Mouse (Mus musculus): Measurements from ENCODE around the gene Las1l.
"Not testable (repeated sequence)": the region's sequence is repeated elsewhere in the genome, so short reads cannot be mapped to it uniquely, and the experiment has no call there.

The Las1l gene

DNA sequence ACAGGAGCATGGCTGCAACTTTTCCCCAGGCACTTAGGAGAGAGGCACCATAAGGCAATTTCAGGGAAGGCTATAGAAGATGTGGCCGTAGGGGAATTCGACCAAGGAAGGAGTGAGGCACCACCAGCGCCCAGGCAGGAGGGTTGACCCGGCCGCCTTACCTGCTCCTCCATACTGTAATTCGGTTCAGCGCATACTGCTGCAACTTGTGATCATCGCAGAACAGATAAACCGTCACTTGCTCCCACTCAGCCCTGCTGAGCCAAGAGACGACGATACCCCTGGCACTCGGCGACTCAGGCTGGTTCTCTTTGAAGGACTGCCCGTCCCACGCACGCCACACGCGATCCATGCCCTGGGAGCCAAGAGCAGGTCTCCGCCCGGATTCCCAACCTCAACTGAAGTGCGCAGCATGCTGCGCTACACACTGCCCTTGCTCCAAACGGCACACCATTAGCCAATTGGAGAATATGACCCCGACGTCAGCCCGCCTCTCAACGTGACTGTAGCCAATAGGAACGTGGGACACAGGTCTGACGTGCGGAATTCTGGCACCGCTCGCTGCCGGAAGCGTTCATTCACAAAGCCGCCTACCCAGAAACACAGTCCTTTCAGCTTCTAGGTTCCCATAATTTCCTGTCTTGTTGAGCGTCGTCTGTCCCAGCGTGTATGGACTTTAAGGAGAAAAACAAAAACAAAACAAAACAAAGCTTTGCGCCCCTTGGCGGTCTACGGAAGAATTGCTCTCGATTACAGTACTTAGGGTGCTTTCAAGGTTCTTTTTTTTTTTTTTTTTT is at the start of gene Las1l:
Gene Las1l (minus strand): TSS at position 466 of the 797 bp plus-strand sequence.
- peak; percentile 97 for DNase-seq (ENCODE audit: low read depth)

DNA sequence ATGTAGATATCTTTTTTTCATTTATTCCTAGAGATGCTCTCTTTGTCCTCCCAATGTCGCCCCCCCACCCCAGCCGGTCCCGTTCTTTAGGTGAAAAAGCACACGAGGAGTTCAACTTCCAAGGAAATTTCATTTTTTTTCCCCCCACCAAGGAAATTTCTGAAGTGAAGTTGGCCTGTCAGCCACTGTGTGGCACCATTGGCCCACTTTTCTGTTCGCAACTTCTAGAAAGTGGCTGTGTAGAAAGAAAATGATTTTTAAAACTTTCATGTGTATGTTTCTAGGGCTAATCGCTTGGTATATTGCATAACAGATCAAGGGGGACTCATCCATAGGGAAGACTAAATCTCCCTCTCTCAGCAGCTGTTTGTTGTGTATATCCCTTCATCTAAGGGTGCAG is 49.6 kb upstream of the Las1l start:
- DNase-seq (ENCODE audit: low read depth): peak; percentile 34

DNA sequence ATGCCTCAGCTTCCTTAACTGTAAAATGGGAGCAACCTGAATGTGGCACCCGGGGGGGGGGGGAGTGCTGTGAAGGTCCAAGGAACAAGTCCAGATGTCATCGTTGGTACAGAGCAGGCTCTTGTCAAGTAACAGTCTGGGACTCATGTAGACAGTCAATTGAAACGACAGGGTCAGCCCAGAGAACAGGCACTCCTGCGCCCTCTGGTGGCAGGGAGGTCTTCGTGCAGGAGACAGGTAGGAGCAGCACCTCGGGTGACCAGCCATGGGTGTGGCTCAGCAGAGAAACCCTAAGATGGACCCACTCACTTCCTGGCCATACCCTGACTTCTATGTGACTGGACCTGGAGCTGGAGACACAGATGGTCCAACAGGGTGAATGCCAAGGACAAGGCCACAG is 42.8 kb upstream of the Las1l start:
- DNase-seq (ENCODE audit: low read depth): peak; percentile 55

DNA sequence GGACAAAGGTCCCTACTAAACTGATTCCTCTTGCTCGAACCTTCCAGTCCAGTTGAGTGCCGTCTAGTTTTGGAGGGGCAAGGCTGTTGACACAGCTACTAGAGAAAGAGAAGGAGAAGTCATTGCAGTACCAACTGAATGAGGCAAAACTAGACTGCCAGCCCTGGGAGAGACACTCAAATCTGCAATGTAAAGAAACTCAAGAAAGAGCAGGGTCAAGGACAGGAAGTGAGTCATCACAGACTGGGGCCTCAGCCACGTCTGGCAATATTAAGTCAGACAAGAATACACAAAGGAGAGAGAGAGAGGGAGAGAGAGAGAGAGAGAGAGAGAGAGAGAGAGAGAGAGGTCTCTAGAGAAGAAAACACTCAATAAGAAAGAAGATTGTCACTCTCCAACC is 36.4 kb upstream of the Las1l start:
- DNase-seq (ENCODE audit: low read depth): peak; percentile 79

DNA sequence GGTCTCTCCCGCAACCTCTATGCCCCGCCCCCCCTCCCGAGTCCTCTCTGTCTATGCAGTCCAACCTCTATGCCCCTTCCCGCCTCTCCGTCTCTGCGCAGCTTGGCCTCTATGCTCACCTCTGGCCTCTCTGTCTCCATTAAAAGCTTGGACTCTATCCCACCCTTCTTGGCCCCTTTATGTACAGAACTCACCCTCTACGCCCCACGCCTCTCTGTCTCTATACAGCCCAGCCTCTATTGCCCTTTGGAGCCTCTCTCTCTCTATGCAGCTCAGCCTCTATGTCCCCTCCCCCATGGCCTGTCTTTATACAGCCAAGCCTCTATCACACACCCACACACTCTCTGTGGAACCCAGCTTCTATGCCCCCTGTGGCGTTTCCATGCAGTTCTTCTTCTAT is 13.2 kb upstream of the Las1l start:
- DNase-seq (ENCODE audit: low read depth): no peak

DNA sequence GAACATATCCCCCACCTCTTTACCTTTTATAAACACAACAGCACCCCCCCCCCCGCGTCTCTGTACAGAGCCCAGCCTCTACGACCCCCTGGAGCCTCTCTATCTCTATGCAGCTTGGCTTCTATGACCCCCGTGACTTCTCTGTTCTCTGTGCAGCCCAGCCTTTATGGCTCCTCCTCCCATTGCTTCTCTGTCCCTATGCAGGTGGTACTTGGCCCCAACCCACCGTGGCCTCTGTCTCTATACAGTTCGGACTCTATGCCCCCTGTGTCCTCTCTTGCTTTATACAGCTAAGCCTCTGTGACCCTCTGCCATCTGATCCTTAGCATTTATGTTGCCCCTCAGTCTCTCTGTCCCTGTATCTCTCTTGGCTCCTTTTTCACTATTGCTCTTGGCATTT is 12.4 kb upstream of the Las1l start:
- DNase-seq (ENCODE audit: low read depth): no peak

DNA sequence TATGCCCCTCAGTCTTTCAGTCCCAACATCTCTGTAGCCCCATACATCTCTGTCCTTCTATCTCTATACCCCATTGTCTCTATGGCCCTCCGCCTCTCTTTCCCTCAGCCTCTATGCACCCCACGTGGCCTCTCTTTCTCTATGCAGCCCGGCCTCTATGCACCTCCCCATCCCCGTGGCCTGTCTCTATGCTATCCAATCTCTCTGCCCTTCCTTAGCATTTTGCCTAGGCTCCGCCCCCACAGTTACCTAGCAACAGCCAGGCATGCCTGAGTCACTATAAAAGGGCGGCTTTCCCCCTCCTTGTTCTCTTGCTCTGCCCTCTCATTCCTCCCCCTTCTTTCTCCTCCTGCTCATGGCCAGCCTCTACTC is 11.8 kb upstream of the Las1l start:
- peak; percentile 52 for DNase-seq (ENCODE audit: low read depth)

DNA sequence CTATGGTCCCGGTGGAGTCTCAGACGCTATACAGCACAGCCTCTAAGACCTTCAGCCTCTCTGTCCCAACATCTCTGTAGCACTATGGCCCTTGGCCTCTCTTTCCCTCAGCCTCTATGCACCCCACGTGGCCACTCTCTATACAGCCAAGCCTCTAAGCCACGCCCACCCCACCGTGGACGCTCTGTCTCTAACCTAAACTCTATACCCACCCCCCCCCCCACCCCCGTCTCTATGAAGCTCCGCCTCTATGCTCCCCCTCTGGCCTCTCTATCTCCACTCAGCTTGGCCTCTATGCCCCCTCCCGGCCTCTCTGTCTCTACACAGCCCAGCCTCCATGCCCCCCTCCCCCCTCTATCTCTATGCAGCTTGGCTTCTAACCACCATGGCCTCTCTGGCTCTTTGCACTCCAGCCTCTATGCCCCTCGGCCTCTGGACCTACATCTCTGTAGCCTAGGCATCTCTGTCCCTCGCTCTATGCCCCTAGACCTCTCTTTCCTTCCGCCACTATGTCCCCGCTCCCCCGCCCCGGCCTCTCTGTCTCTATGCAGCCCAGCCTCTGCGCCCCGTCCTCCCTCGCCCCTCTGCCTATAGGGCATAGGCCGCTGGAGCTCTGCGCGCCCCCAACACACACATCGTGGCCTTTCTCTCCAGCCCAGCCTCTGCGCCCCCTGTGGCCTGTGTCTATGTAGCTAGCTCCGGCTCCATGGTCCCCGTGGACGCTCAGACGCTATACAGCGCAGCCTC is 11.3 kb upstream of the Las1l start:
- DNase-seq (ENCODE audit: low read depth): no peak

DNA sequence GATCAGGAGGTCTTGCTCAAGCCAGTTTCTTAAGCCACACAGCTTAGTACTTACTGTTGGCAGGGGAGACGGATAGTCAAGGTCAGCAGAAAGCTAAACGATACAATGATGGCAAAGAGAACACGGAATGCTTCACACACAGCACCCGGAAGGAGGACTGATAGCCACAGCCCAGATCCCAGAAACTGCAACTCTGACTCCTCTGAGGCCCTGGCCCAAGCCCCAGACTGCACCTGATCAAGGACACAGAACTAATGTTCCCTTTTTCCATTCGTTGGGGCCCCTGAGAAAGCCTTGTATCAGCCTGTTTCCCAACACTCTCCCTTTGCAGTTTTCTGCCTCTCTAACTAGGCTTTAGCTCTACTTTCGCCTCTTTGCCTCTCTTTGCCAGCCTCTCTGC is 8.3 kb upstream of the Las1l start:
- DNase-seq (ENCODE audit: low read depth): no peak

DNA sequence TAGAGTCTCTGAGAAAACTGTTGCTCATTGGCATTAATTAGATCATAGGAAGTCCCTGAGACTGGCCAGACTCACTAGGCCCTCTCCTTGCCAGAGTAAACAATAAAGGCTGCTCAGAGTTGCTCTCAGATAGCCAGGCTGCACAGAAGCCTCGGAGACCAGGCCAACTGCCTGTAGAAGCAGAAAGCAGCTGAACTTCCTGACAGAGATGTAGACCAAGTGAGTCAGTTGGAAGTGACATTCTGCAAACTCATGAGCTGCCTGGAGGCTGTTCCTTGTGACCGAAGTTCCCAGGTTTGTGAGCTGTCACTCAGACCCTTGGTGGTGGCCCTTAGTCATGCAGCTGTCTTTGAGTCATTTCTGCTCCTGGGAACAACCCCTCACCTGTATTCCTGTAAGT is 6.6 kb upstream of the Las1l start:
- peak; percentile 67 for DNase-seq (ENCODE audit: low read depth)

DNA sequence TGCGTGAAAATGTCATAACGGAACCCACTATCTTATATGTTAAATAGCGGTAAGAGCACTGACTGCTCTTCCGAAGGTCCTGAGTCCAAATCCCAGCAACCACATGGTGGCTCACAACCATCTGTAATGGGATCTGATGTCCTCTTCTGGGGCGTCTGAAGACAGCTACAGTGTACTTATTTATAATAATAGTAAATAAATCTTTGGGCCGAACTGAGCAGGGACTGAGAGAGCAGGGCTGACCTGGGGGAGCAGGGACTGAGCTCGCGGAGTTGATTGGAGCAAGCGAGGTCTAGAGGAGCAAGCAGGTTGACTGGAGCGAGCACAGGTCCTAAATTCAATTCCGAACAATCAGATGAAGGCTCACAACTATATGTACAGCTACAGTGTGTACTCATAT is 699 bp upstream of the Las1l start:
- DNase-seq (ENCODE audit: low read depth): not testable (repeated sequence)

DNA sequence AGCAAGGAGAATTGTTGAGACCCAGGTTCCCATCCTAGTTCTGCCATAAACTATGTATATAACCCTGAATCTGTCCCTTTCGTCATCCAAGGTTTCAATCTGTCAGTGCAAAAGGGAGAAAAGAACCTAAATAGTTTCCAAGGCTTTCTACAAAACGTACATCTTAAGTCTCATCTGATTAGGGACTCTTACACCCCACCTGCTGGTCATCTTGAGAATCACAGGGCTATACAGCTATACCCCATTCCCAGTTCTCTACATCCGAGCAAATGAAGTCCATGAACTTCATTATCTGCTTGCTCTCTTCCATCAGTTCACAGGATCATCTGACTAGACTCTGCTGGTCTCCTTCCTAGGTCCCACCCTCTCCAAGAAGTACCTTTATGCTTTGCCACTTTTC is 6.0 kb downstream of the Las1l start:
- DNase-seq (ENCODE audit: low read depth): peak; percentile 50

DNA sequence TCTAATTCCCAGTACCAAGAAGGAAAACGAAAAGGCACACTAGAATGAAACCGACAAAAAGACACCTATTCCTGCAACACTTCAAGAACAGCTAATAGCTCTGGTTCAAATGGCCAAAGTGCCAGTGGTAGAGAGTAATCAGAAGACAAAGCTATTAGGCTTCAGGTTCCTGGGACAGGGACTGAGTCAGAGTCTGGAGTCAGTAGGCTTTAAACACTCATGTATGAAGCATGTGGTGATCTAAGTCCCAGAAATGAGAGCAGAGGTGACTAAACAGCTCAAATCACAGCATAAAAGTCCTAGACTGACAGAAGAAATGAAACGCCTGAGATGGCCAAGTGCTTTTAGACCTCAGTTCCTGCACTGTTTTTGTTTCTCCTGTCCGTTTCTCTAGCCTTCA is 8.6 kb downstream of the Las1l start:
- DNase-seq (ENCODE audit: low read depth): no peak

DNA sequence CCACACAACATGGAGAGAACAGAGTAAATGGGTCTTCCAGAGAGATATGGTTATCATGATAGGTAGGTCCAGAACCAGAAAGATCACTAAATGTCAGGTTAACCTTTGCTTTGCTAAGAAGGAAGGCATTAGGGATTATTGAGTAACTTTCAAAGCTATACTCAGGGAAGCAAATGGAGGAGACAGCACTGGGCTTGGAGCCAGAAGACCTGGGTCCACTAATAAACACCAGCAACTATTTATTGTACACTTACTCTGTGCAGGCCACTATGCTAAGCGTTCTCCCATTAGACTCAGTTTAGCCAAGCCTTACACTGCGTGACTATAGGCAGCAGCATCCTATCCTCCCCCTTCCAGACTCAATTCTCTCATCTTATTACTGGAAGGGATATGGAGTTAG is 11.3 kb downstream of the Las1l start:
- DNase-seq (ENCODE audit: low read depth): no peak

DNA sequence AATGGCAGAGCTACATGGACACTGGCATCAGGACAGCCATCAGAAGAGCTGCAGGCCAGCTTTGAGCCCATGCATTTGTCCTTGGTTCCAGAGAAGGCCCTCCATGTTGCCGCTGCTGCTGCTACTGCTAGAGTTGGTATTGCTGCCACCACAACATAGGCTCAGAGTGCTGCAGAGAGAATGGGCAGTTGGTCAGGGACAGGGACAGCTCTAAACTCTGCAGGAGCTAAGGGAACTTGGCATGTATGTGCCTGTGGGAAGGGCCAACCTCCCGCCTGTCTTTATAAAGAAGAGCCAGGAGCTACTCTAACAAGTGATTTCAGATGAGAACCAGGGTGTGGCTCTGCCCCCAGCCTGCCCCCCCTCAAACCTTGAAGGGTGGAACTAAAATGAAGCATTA is 21.3 kb downstream of the Las1l start:
- DNase-seq (ENCODE audit: low read depth): no peak

DNA sequence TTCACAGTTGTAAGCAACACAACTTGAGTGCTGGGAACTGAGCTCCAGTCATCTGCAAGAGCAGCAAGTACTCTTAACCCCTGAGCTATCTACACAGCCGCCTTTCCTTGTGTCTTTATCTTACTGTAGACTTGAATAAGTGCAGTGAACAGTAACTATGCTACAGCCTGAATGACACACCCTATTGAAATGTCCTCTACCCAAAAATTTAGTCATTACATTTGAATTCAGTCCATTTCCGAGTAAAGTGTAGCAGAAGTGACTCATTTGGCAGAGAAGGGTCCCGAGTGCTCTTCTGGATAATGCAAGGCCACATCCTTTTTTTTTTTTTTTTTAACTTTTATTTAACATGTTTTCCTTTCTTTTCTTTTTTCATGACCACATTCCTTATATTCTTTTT is 54.0 kb downstream of the Las1l start:
- no peak for DNase-seq (ENCODE audit: low read depth)

All from 416B (cell line).